Mouse (Mus musculus) heart, adult 2 months (tissue): ENCODE results near the gene Anapc13.

Experiments used
- CTCF ChIP-seq: fragments of 200-600 bp; IDR thresholded peaks from 2 replicates; pipeline ENCODE4 v1.8.1; 2022; ENCODE audit warnings: antibody characterized with exemption, mild to moderate bottlenecking, moderate library complexity
- POLR2A ChIP-seq: fragments of 200-500 bp; IDR thresholded peaks from 2 replicates; pipeline ENCODE4 v1.6.1; 2011; ENCODE audit warnings: mild to moderate bottlenecking, low read depth, low read length, control low read depth; ENCODE audit not compliant: insufficient read depth

GRCm38 (mm10) chr9:102623581-102623980 is 2.5 kb upstream of the Anapc13 start:
- TF ChIP-seq CTCF, result no peak
- TF ChIP-seq POLR2A, result no peak
